Mouse (Mus musculus) heart, embryonic 13.5 days (tissue): Measurements from ENCODE around the gene Nalcn. TPM values are rescaled to one million over a fixed set of nuclear protein-coding genes. Genes with fewer than 3 reads are reported as not detected.
A peak's percentile ranks its signal among the peaks of the same experiment; 100 is the strongest.

Source experiments
- ATAC-seq: fragments of 200-750 bp; cut with Nextera tagmentation; 2 replicates; pipeline ENCODE4 v1.8.0; 2017; ENCODE audit warnings: moderate TSS enrichment; ENCODE audit not compliant: insufficient number of reproducible peaks, low FRiP score, low TSS enrichment; ENCODE audit errors: extremely low read depth
- H3K27ac ChIP-seq: fragments of 300-500 bp; sonication (generic); replicated peaks from 2 replicates; pipeline ENCODE4 v1.5.1; 2015; ENCODE audit warnings: moderate library complexity, mild to moderate bottlenecking, inconsistent platforms
- H3K27me3 ChIP-seq: fragments of 300-500 bp; sonication (generic); replicated peaks from 2 replicates; pipeline ENCODE4 v1.6.1; 2015; ENCODE audit warnings: mild to moderate bottlenecking, inconsistent platforms
- H3K36me3 ChIP-seq: fragments of 300-500 bp; sonication (generic); 2 replicates; pipeline ENCODE4 v1.6.1; 2015; ENCODE audit warnings: mild to moderate bottlenecking, inconsistent platforms
- H3K4me1 ChIP-seq: fragments of 300-500 bp; sonication (generic); 2 replicates; pipeline ENCODE4 v1.6.1; 2015; ENCODE audit warnings: inconsistent platforms
- H3K4me2 ChIP-seq: fragments of 300-500 bp; sonication (generic); 2 replicates; pipeline ENCODE4 v1.6.1; 2015; ENCODE audit warnings: inconsistent platforms, mild to moderate bottlenecking, moderate library complexity
- H3K4me3 ChIP-seq: fragments of 300-500 bp; sonication (generic); 2 replicates; pipeline ENCODE4 v1.5.1; 2015; ENCODE audit warnings: moderate library complexity, mild to moderate bottlenecking, inconsistent platforms
- H3K9ac ChIP-seq: fragments of 300-500 bp; sonication (generic); 2 replicates; pipeline ENCODE4 v1.6.1; 2015; ENCODE audit warnings: inconsistent platforms, mild to moderate bottlenecking, moderate library complexity
- H3K9me3 ChIP-seq: fragments of 300-500 bp; sonication (generic); 2 replicates; pipeline ENCODE4 v1.6.1; 2016; ENCODE audit warnings: inconsistent platforms
- WGBS: fragments of 180-500 bp; shearing (Covaris S2); methylation state at CpG from one replicate; pipeline ENCODE4 v1.1.7; 2015; ENCODE audit warnings: mixed read lengths; 5-methylcytosine and 5-hydroxymethylcytosine counted together
- polyA plus RNA-seq: library from polyadenylated mRNA; unstranded; fragments of >200 nt; fragmentation: Nextera tagmentation; extraction: Ambion mirVana; gene quantifications from 2 replicates; pipeline ENCODE4 v1.2.1, GENCODE M21; 2015

The Nalcn gene
- polyA plus RNA-seq, 1 experiment from 2014 or later: 0.19 TPM

DNA sequence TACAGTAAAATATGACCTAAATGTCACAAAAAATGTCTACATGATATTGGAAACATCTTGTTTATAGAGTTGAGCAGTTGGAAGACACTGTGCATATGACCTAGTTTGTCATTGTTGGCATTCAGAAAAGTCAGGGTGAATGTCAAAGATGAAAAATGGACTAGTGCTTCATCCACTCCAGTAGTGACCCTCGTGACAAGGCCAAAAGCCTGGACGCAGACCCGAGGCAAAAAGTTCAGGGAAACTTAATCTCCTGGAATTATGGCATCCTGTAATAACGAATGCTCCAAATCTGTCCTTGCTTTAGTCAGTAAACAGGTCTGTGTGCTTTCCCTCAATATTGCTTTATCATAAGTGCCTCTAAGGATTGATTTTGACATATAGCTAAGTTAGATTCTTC is 51.6 kb downstream of the Nalcn start:
- Histone ChIP-seq H3K27ac (no peak overlapping the region), H3K4me1 (no peaks in the 10 kb centered on the region), H3K4me2 (no peak overlapping the region), H3K4me3 (no peak overlapping the region), H3K9ac (no peak overlapping the region), H3K36me3 (no peaks in the 10 kb centered on the region), H3K27me3 (no peaks in the 10 kb centered on the region), H3K9me3 (no peaks in the 10 kb centered on the region)
- WGBS: 73% methylated on average over 4 of the region's 4 CpGs
- ATAC-seq: no peak

DNA sequence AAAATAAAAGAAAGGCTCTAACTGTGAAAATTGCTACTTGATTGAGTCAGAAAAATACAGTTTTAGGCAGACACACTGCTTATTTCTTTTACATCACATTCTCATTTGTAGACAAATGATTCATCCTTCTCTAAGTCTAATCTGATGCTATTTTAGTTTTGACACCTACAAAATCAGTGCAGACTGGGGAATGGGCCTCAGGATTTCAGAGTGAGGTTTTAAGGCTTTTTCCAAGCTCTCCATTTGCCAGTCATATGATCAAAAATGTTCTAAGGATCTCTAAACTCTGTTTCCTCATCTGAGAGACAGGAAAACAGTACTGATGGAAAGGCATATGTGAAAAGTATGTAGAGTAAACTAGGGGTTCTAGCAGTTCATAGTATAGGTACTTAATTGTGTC is 52.0 kb downstream of the Nalcn start:
- ATAC-seq: no peak
- Histone ChIP-seq H3K4me2 (no peak overlapping the region), H3K27me3 (no peaks in the 10 kb centered on the region), H3K36me3 (no peaks in the 10 kb centered on the region), H3K9ac (no peak overlapping the region), H3K4me1 (no peaks in the 10 kb centered on the region), H3K4me3 (no peak overlapping the region), H3K9me3 (no peaks in the 10 kb centered on the region), H3K27ac (no peak overlapping the region)

DNA sequence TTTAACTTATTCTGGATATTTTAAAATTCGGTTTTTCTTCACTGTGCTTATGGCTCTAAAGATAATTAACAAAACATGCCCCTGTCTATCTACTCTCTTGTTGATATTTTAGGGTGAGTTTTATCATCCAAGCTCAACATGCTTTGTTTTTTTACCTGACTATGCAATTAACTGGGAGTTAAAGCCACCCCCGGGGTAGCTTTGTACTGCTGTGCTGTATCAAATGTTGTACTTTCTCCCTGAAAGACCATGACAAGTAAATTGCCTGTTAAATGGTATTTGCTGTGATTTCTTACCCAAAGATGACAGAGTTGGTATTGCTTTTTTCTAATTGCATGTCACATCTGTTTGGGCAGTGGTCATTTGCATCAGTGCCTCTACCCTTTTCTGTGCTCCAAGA is 60.3 kb downstream of the Nalcn start:
- Histone ChIP-seq H3K9me3 (no peaks in the 10 kb centered on the region), H3K9ac (no peak overlapping the region), H3K27ac (no peak overlapping the region), H3K4me3 (no peak overlapping the region), H3K4me1 (no peaks in the 10 kb centered on the region), H3K27me3 (no peaks in the 10 kb centered on the region), H3K36me3 (no peaks in the 10 kb centered on the region), H3K4me2 (no peak overlapping the region)
- 50% methylated on average over 2 of the region's 2 CpGs for WGBS
- no peak for ATAC-seq

DNA sequence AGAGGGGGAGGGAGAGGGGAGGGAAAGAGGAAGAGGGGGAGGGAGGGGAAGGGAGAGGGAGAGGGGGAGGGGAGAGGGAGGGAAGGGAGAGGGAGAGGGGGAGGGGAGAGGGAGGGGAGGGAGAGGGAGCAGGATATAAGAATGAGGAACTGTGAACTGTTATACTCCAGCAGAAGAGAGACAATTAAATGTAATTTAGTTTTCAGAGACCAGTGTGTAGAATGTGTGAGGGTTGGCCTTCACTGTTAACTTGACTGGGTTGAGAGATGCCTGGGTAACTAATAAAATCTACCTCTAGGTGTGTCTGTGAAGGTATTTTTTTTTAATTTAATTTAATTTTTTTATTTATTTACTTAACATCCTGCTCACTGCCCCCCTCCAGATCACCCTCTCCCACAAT is 71.4 kb downstream of the Nalcn start:
- Histone ChIP-seq H3K4me2 (no peak overlapping the region), H3K27me3 (no peaks in the 10 kb centered on the region), H3K4me3 (no peak overlapping the region), H3K27ac (no peak overlapping the region), H3K9ac (no peak overlapping the region), H3K4me1 (no peaks in the 10 kb centered on the region), H3K36me3 (no peaks in the 10 kb centered on the region), H3K9me3 (no peaks in the 10 kb centered on the region)
- ATAC-seq: no peak

DNA sequence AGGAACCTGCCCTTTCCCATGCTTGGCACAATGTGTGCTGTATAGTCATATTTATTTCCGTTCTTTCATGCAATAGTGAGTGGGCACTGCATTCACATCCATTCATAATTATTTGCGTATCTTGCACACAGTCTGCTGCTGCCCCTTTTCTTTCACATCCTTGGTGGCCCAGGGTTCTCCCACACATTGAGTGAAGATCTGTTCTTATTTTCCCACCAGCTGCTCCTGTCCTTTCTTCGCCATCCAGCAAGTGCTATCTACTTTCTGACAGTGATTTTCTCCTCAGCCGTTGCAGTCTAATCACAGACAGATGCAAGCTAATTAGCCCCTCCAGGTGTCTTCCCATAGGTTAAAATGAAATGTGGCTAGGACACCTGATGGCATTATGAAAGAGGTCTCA is 72.0 kb downstream of the Nalcn start:
- no peaks in the 10 kb centered on the region for H3K4me1 ChIP-seq
- no peaks in the 10 kb centered on the region for H3K9me3 ChIP-seq
- ATAC-seq: no peak
- H3K4me2 ChIP-seq: no peak overlapping the region
- H3K4me3 ChIP-seq: no peak overlapping the region
- 49% methylated on average over 4 of the region's 4 CpGs for WGBS
- no peaks in the 10 kb centered on the region for H3K27me3 ChIP-seq
- no peak overlapping the region for H3K27ac ChIP-seq
- H3K36me3 ChIP-seq: no peaks in the 10 kb centered on the region
- H3K9ac ChIP-seq: no peak overlapping the region

DNA sequence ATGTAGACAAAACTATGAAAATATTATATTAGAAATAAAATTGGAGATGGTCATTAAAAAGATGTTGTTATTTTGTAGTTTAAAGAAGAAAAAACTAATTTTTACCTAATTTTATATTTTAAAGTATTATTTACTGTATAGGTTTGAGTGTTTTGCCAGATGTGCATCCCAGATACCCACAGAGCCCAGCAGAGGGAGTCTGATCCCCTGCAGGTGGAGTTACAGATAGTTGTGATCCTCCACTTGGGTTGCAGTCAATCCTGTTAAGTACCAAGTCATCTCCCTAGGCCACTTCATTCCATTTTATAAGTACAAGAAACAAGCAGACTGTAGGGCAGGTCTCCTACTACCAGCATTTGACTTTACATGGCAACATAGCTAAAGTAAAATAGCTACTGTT is 84.6 kb downstream of the Nalcn start:
- no peak overlapping the region for H3K4me3 ChIP-seq
- H3K9me3 ChIP-seq: no peaks in the 10 kb centered on the region
- no peaks in the 10 kb centered on the region for H3K27me3 ChIP-seq
- no peak overlapping the region for H3K27ac ChIP-seq
- no peak overlapping the region for H3K9ac ChIP-seq
- no peaks in the 10 kb centered on the region for H3K4me1 ChIP-seq
- H3K4me2 ChIP-seq: no peak overlapping the region
- H3K36me3 ChIP-seq: no peaks in the 10 kb centered on the region
- ATAC-seq: no peak

DNA sequence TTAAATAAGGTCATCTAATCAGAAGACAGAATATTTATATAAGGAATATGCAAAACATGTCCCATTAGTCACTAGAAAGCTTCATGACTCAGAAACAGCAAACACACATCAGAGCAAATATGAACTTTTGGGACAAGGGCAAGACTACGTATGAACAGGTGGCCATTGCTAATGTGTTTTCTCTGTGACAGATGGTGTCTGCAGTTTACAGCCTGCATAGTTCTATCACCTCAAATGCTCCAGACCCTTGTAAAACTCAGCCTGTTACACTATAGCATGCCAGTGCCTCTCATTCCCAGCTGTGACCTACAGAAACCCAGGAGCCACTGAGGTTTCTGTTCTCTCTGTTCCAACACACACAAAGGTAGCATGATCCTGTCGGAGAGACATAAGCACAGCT is 91.3 kb downstream of the Nalcn start:
- WGBS: 75% methylated on average over 2 of the region's 2 CpGs
- Histone ChIP-seq H3K9ac (no peak overlapping the region), H3K36me3 (no peaks in the 10 kb centered on the region), H3K27ac (no peak overlapping the region), H3K27me3 (no peaks in the 10 kb centered on the region), H3K4me3 (no peak overlapping the region), H3K4me1 (no peaks in the 10 kb centered on the region), H3K9me3 (no peaks in the 10 kb centered on the region), H3K4me2 (no peak overlapping the region)
- ATAC-seq: no peak

DNA sequence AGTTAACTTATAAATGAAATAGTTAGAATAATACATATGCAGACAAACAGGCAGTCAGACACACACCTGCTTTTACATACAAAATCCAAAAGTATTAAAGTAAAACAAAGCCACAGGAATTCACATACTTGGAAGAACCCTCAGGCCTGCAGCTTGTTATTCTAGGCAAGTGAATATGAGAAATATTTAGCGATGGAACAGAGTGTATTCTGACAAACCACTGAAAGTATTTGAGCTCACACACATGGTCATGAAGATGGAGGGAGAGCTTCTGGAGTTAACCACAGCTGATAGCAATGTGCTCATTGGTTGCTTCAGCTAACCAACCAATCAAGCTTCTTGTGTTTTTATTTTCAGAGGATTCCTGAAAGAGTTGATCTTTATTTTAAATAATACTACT is 93.9 kb downstream of the Nalcn start:
- H3K36me3 ChIP-seq: no peaks in the 10 kb centered on the region

DNA sequence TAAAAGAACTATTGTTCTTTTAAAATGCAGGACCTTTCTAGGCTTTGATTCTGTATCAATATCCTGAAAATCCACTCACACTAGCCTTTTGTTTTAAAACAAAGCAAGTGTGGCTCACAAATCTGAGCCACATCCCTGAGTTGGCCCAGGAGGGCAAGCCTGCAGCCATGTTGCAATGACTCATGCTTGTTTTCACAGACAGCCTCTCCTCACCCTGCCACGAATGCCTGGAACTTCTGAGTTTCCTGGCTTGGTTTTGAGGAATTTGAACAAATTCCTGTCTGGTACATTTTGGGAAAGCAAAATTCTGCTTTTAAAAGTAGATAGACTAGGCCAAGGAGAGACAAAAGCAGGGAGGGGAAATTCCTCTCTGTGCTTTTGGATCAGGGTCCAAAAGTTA is 95.7 kb downstream of the Nalcn start:
- 0 out of 2 replicates have a peak overlapping the region, but pooled peaks have one; percentile 1 for H3K27ac ChIP-seq
- 44% methylated on average over 1 of the region's 1 CpGs for WGBS

More for the DNA sequence above, 93.9 kb downstream of the Nalcn start:
- no peak overlapping the region for H3K27ac ChIP-seq
- 62% methylated on average over 1 of the region's 1 CpGs for WGBS
- H3K27me3 ChIP-seq: no peaks in the 10 kb centered on the region
- no peak overlapping the region for H3K4me2 ChIP-seq
- H3K9me3 ChIP-seq: no peaks in the 10 kb centered on the region
- peaks cover 3% of the 10 kb centered on the region; the same call in 1 of the 2 replicates for H3K4me1 ChIP-seq
- no peak overlapping the region for H3K9ac ChIP-seq
- no peak overlapping the region for H3K4me3 ChIP-seq
- no peak for ATAC-seq

DNA sequence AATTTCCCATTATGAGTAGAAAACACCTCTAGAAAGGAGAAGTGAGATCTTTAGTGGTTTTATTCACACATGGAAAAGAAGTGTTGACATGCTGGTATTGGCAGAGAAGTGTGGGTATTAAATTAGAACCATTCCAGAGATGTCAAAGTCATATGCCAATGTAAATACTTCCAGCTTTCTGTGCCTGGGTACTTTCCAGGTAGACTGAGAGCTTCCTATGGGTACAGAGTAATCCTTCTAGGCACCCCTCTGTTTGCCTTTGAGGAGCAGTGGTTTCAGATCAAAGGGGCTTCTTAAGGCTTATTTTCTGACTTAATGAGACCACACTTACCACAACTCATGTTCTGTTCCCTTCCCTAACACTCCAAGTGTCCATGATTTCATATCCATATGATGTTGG is 97.8 kb downstream of the Nalcn start:
- Histone ChIP-seq H3K4me3 (no peak overlapping the region), H3K9me3 (no peaks in the 10 kb centered on the region), H3K4me2 (no peak overlapping the region), H3K4me1 (peaks cover 3% of the 10 kb centered on the region; the same call in 1 of the 2 replicates), H3K36me3 (no peaks in the 10 kb centered on the region), H3K27ac (no peak overlapping the region), H3K27me3 (no peaks in the 10 kb centered on the region), H3K9ac (no peak overlapping the region)
- ATAC-seq: no peak

More for the DNA sequence above, 95.7 kb downstream of the Nalcn start:
- H3K27me3 ChIP-seq: no peaks in the 10 kb centered on the region
- no peak for ATAC-seq
- no peak overlapping the region for H3K4me3 ChIP-seq
- H3K9me3 ChIP-seq: no peaks in the 10 kb centered on the region
- H3K4me2 ChIP-seq: no peak overlapping the region
- no peak overlapping the region for H3K9ac ChIP-seq
- no peaks in the 10 kb centered on the region for H3K36me3 ChIP-seq
- H3K4me1 ChIP-seq: peaks cover 3% of the 10 kb centered on the region; the same call in 1 of the 2 replicates

DNA sequence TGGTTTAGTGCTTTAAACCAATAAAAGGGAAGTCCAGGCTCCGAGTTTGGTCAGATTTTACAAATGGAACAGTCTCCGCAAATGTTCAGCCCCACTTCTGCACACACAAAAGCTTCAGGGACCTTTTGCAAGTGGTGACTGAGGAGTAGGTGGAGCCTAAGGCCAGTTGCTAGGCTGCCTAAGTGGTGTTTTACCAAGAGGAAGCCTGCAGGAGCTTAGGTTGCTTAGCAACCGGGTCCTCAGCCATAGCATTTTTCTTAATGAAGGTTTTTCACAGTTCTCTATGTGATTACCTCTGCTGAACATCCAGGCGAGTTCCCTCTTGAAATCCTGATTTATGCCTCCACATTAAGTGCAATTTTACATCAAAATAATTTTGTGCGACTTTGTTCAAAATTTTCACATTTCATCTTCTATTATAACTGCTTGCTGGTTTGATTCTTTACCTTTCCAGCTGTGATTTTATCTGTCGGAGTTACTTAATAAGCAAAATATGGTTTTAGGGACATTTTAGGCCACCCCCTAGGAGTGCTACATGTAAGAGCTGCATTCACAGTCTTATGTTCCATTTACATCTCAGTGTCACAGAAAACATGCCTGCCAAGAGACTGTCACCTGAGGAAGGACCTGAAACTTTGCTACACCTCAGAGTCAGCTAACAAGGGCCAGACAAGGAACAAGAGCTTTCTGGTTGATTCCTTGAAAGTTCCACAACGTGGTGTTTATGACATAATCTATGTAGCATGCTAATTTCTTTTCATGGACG is 113.4 kb downstream of the Nalcn start:
- no peak overlapping the region for H3K27ac ChIP-seq
- H3K36me3 ChIP-seq: no peaks in the 10 kb centered on the region
- H3K4me2 ChIP-seq: no peak overlapping the region
- no peak overlapping the region for H3K4me3 ChIP-seq
- H3K9ac ChIP-seq: no peak overlapping the region
- H3K27me3 ChIP-seq: no peaks in the 10 kb centered on the region
- H3K4me1 ChIP-seq: no peaks in the 10 kb centered on the region
- ATAC-seq: no peak
- WGBS: 40% methylated on average over 8 of the region's 8 CpGs
- no peaks in the 10 kb centered on the region for H3K9me3 ChIP-seq

DNA sequence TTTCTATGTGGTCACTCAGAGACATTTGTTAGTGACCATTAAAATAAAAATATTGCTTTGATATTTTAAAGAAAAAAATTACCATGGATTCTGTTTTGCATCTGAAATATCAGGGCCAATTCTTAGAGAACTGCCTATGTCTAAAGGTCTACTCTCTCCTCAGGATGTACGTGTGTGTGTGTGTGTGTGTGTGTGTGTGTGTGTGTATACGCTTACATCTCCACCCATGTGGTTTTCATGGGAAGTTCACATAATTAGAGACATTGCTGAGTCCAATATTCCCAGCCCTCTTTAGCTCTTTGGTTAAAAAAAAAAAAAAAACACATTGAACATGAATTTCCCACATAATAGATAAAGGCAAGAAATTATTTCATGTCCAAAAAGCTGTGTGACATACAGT is 114.0 kb downstream of the Nalcn start:
- Histone ChIP-seq H3K9me3 (no peaks in the 10 kb centered on the region), H3K27me3 (no peaks in the 10 kb centered on the region), H3K4me1 (no peaks in the 10 kb centered on the region), H3K9ac (no peak overlapping the region), H3K36me3 (no peaks in the 10 kb centered on the region), H3K4me2 (no peak overlapping the region), H3K4me3 (no peak overlapping the region), H3K27ac (no peak overlapping the region)
- no peak for ATAC-seq
- WGBS: 78% methylated on average over 2 of the region's 2 CpGs
